Mouse (Mus musculus) left cerebral cortex, postnatal 14 days (tissue): ENCODE measurements at regions not wholly inside any gene's neighbourhood (a gene's known extent, or its start where the extent isn't known, plus 50 kb on each side); places are given as distances from the start of the nearest gene placed in this dataset.

Source experiments
- DNase-seq, 2 experiments: peaks; one replicate each; pipeline ENCODE4 v3.0.0; 2021 to 2022; ENCODE audit warnings: low spot score in 2 of 2, mixed read lengths in 1 of 2
- intact Hi-C: fragments of 180-260 bp; cut with DNase I; formaldehyde crosslinking; loops from one replicate; pipeline ENCODE4 v1.15.1; 2025

- DNase-seq = no peak
- intact Hi-C loops = no loop called here
Observed at GRCm38 (mm10) chr3:129444221-129444620, 87.9 kb upstream of the Elovl6 start.

- no peak for DNase-seq
- intact Hi-C loops = no loop called here
Observed at GRCm38 (mm10) chr3:129445961-129446360, 86.2 kb upstream of the Elovl6 start.

- intact Hi-C loops = no loop called here
Observed at GRCm38 (mm10) chr3:129449928-129450327, 82.2 kb upstream of the Elovl6 start.

GRCm38 (mm10) chr3:129450671-129451070 lies 81.5 kb upstream of the Elovl6 start:
- no peak for DNase-seq
- intact Hi-C loops = no loop called here

More at GRCm38 (mm10) chr3:129449928-129450327, 82.2 kb upstream of the Elovl6 start:
- DNase-seq = no peak

- intact Hi-C loops = no loop called here
- no peak for DNase-seq
Observed at GRCm38 (mm10) chr3:129470088-129470487, 62.1 kb upstream of the Elovl6 start.

- DNase-seq = no peak
- intact Hi-C loops = no loop called here
Observed at GRCm38 (mm10) chr3:129471332-129471731, 60.8 kb upstream of the Elovl6 start.

GRCm38 (mm10) chr3:129472008-129472407 lies 60.1 kb upstream of the Elovl6 start:
- DNase-seq = no peak
- intact Hi-C loops = no loop called here

GRCm38 (mm10) chr3:129474451-129474850 lies 57.7 kb upstream of the Elovl6 start:
- intact Hi-C loops = no loop called here
- no peak for DNase-seq

GRCm38 (mm10) chr3:129476250-129476649 lies 55.9 kb upstream of the Elovl6 start:
- intact Hi-C loops = no loop called here
- no peak for DNase-seq

GRCm38 (mm10) chr3:129478093-129478492 lies 54.1 kb upstream of the Elovl6 start:
- intact Hi-C loops = no loop called here
- DNase-seq = peak; percentile 7 to 68

GRCm38 (mm10) chr3:129481293-129481692 lies 50.9 kb upstream of the Elovl6 start:
- intact Hi-C loops = no loop called here
- DNase-seq = no peak
